Mouse (Mus musculus) embryonic facial prominence, embryonic 10.5 days (tissue): Measurements from ENCODE around the gene Ugdh. TPM values are rescaled to one million over a fixed set of nuclear protein-coding genes. Genes with fewer than 3 reads are reported as not detected.

Source experiments
- DNase-seq: peaks from one replicate; pipeline ENCODE4 v3.0.0-alpha.2; 2017; ENCODE audit warnings: low spot score
- H3K27ac ChIP-seq: fragments of 300-500 bp; sonication (generic); replicated peaks from 2 replicates; pipeline ENCODE4 v1.5.1; 2016; ENCODE audit warnings: mild to moderate bottlenecking
- H3K27me3 ChIP-seq: fragments of 300-500 bp; sonication (generic); replicated peaks from 2 replicates; pipeline ENCODE4 v1.6.1; 2016; ENCODE audit warnings: low read depth, mild to moderate bottlenecking; ENCODE audit not compliant: poor library complexity, severe bottlenecking
- H3K36me3 ChIP-seq: fragments of 300-500 bp; sonication (generic); replicated peaks from 2 replicates; pipeline ENCODE4 v1.6.1; 2016; ENCODE audit warnings: mild to moderate bottlenecking, moderate library complexity
- H3K4me1 ChIP-seq: fragments of 300-500 bp; sonication (generic); 2 replicates; pipeline ENCODE4 v1.6.1; 2016
- H3K4me3 ChIP-seq: fragments of 300-500 bp; sonication (generic); 2 replicates; pipeline ENCODE4 v1.5.1; 2016; ENCODE audit warnings: mild to moderate bottlenecking, moderate library complexity
- H3K9me3 ChIP-seq: fragments of 300-500 bp; sonication (generic); 2 replicates; pipeline ENCODE4 v1.6.1; 2016; ENCODE audit warnings: mild to moderate bottlenecking
- WGBS: fragments of 180-500 bp; shearing (Covaris S2); methylation state at CpG from one replicate; pipeline ENCODE4 v1.1.7; 2016; 5-methylcytosine and 5-hydroxymethylcytosine counted together
- polyA plus RNA-seq: library from polyadenylated mRNA; unstranded; fragments of >200 nt; fragmentation: Nextera tagmentation; extraction: Ambion mirVana; gene quantifications from 2 replicates; pipeline ENCODE4 v1.2.1, GENCODE M21; 2016

Ugdh gene
- polyA plus RNA-seq, 1 experiment from 2014 or later: 95.4 TPM

- Histone ChIP-seq H3K27ac (peak overlapping the region; percentile 83), H3K36me3 (no peaks in the 10 kb centered on the region; the same call in 1 of the 2 replicates), H3K4me1 (peaks cover 29% of the 10 kb centered on the region), H3K4me3 (no peak overlapping the region), H3K27me3 (no peaks in the 10 kb centered on the region), H3K9me3 (no peaks in the 10 kb centered on the region)
- 54% methylated on average over 7 of the region's 7 CpGs for WGBS
- peak; percentile 73 for DNase-seq
Measured at GRCm38 (mm10) chr5:65457086-65457827, 21.5 kb upstream of the Ugdh start.

- no peak for DNase-seq
- WGBS: 78% methylated on average over 5 of the region's 5 CpGs
- H3K9me3 ChIP-seq: no peaks in the 10 kb centered on the region
- no peaks in the 10 kb centered on the region for H3K36me3 ChIP-seq
- H3K4me1 ChIP-seq: peaks cover 29% of the 10 kb centered on the region
- H3K4me3 ChIP-seq: no peak overlapping the region
- no peak overlapping the region for H3K27ac ChIP-seq
- H3K27me3 ChIP-seq: no peaks in the 10 kb centered on the region
Measured at GRCm38 (mm10) chr5:65454771-65455170, 19.0 kb upstream of the Ugdh start.

- 0 out of 2 replicates have a peak, but pooled peaks cover 3% of the 10 kb centered on the region for H3K4me1 ChIP-seq
- WGBS: 84% methylated on average over 4 of the region's 4 CpGs
- no peak overlapping the region for H3K27ac ChIP-seq
- no peaks in the 10 kb centered on the region; the same call in 1 of the 2 replicates for H3K36me3 ChIP-seq
- DNase-seq: no peak
- H3K9me3 ChIP-seq: no peaks in the 10 kb centered on the region
- H3K4me3 ChIP-seq: no peak overlapping the region
- H3K27me3 ChIP-seq: no peaks in the 10 kb centered on the region
Measured at GRCm38 (mm10) chr5:65448941-65449340, 13.2 kb upstream of the Ugdh start.

- Histone ChIP-seq H3K9me3 (no peaks in the 10 kb centered on the region), H3K4me1 (0 out of 2 replicates have a peak, but pooled peaks cover 3% of the 10 kb centered on the region), H3K27me3 (no peaks in the 10 kb centered on the region), H3K36me3 (no peaks in the 10 kb centered on the region; the same call in 1 of the 2 replicates), H3K4me3 (no peak overlapping the region), H3K27ac (no peak overlapping the region)
- no peak for DNase-seq
- 79% methylated on average over 2 of the region's 2 CpGs for WGBS
Measured at GRCm38 (mm10) chr5:65447826-65448225, 12.1 kb upstream of the Ugdh start.

GRCm38 (mm10) chr5:65446756-65447155, 11.0 kb upstream of the Ugdh start:
- 84% methylated on average over 2 of the region's 2 CpGs for WGBS
- H3K4me1 ChIP-seq: 0 out of 2 replicates have a peak, but pooled peaks cover 3% of the 10 kb centered on the region
- H3K36me3 ChIP-seq: no peaks in the 10 kb centered on the region; the same call in 1 of the 2 replicates
- H3K27me3 ChIP-seq: no peaks in the 10 kb centered on the region
- no peak overlapping the region for H3K27ac ChIP-seq
- H3K9me3 ChIP-seq: no peaks in the 10 kb centered on the region
- DNase-seq: no peak
- H3K4me3 ChIP-seq: no peak overlapping the region

GRCm38 (mm10) chr5:65444981-65445380, 9.2 kb upstream of the Ugdh start:
- 79% methylated on average over 5 of the region's 6 CpGs for WGBS
- Histone ChIP-seq H3K9me3 (no peaks in the 10 kb centered on the region), H3K27me3 (no peaks in the 10 kb centered on the region), H3K4me1 (0 out of 2 replicates have a peak, but pooled peaks cover 3% of the 10 kb centered on the region), H3K27ac (no peak overlapping the region), H3K4me3 (no peak overlapping the region), H3K36me3 (no peaks in the 10 kb centered on the region; the same call in 1 of the 2 replicates)
- no peak for DNase-seq

GRCm38 (mm10) chr5:65438041-65438440, 2.3 kb upstream of the Ugdh start:
- Histone ChIP-seq H3K9me3 (no peaks in the 10 kb centered on the region), H3K4me3 (no peak overlapping the region), H3K4me1 (peaks cover 24% of the 10 kb centered on the region), H3K36me3 (no peaks in the 10 kb centered on the region), H3K27me3 (no peaks in the 10 kb centered on the region), H3K27ac (no peak overlapping the region)
- DNase-seq: no peak

- peak overlapping the region; percentile 82 for H3K4me3 ChIP-seq
- WGBS: under 1% methylated on average over 47 of the region's 47 CpGs
- no peak for DNase-seq
- no peaks in the 10 kb centered on the region for H3K9me3 ChIP-seq
- H3K27ac ChIP-seq: peak overlapping the region; percentile 90
- no peaks in the 10 kb centered on the region; the same call in 1 of the 2 replicates for H3K36me3 ChIP-seq
- peaks cover 27% of the 10 kb centered on the region for H3K4me1 ChIP-seq
- H3K27me3 ChIP-seq: no peaks in the 10 kb centered on the region
Measured at GRCm38 (mm10) chr5:65435363-65435805, 365 bp downstream of the Ugdh start.

GRCm38 (mm10) chr5:65434471-65435362, 1.0 kb downstream of the Ugdh start:
- peak overlapping the region; percentile 90 for H3K27ac ChIP-seq
- peaks cover 27% of the 10 kb centered on the region for H3K4me1 ChIP-seq
- H3K27me3 ChIP-seq: no peaks in the 10 kb centered on the region
- 7% methylated on average over 15 of the region's 15 CpGs for WGBS
- DNase-seq: peak; percentile 44
- no peaks in the 10 kb centered on the region for H3K9me3 ChIP-seq
- H3K36me3 ChIP-seq: no peaks in the 10 kb centered on the region; the same call in 1 of the 2 replicates
- peak overlapping the region; percentile 82 for H3K4me3 ChIP-seq

- Histone ChIP-seq H3K9me3 (no peaks in the 10 kb centered on the region), H3K4me1 (peaks cover 13% of the 10 kb centered on the region), H3K36me3 (peaks cover 25% of the 10 kb centered on the region), H3K4me3 (no peak overlapping the region), H3K27ac (no peak overlapping the region), H3K27me3 (no peaks in the 10 kb centered on the region)
- 91% methylated on average over 5 of the region's 5 CpGs for WGBS
- no peak for DNase-seq
Measured at GRCm38 (mm10) chr5:65429441-65429840, 6.3 kb downstream of the Ugdh start.

GRCm38 (mm10) chr5:65428321-65428720, 7.4 kb downstream of the Ugdh start:
- DNase-seq: no peak
- peaks cover 9% of the 10 kb centered on the region for H3K4me1 ChIP-seq
- H3K9me3 ChIP-seq: no peaks in the 10 kb centered on the region
- no peak overlapping the region for H3K4me3 ChIP-seq
- H3K27me3 ChIP-seq: no peaks in the 10 kb centered on the region
- H3K36me3 ChIP-seq: peaks cover 35% of the 10 kb centered on the region
- H3K27ac ChIP-seq: no peak overlapping the region
- WGBS: 48% methylated on average over 4 of the region's 4 CpGs

- H3K4me1 ChIP-seq: peaks cover 3% of the 10 kb centered on the region; the same call in 1 of the 2 replicates
- no peak for DNase-seq
- peaks cover 66% of the 10 kb centered on the region for H3K36me3 ChIP-seq
- H3K9me3 ChIP-seq: no peaks in the 10 kb centered on the region
- H3K27me3 ChIP-seq: no peaks in the 10 kb centered on the region
- WGBS: 89% methylated on average over 5 of the region's 5 CpGs
- no peak overlapping the region for H3K27ac ChIP-seq
- no peak overlapping the region for H3K4me3 ChIP-seq
Measured at GRCm38 (mm10) chr5:65425251-65425650, 10.5 kb downstream of the Ugdh start.
